Mouse (Mus musculus) embryonic fibroblast, embryonic 13.5 days (primary cell): ENCODE results near the gene Rer1.

Experiments used
- CTCF ChIP-seq: IDR thresholded peaks from 2 replicates; pipeline ENCODE4 v1.5.1; 2011; ENCODE audit warnings: mild to moderate bottlenecking, control low read depth, low read length, moderate library complexity, borderline replicate concordance; ENCODE audit not compliant: insufficient read depth
- POLR2A ChIP-seq: IDR thresholded peaks from 2 replicates; pipeline ENCODE4 v1.6.1; 2011; ENCODE audit warnings: low read depth, mild to moderate bottlenecking, control low read depth, low read length, moderate library complexity

DNA sequence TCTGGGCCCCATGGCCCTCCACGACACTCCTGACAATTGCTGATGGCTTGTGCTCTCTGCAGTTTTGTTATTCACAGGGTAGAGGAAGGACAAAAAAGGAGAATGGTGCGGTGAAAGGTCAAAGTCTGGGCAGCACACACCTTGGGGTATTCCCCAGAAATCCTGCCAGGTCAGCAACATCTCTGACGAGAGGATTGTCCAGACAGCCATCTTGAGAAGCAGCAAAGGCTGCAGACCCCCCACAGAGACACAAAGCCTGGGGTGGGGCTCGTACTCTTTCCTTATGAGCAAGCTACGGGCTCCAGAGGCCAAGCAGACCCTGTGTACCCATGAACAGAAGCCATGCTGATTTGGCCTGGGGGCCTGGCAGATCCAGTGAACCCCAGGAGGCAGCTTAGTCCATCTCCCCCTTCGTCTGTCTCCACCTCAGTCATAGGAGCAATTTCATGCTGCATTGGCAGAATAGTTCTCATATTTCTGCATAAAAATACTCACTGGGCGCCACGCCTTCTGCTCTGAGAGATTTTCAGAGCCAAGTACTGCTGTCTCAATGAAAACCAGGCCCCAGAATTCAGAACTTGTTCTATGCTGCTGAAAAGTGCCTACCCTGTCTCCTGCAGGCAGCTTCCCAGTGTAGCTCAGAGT, 27.7 kb upstream of the Rer1 start:
- no peak for TF ChIP-seq POLR2A
- no peak for TF ChIP-seq CTCF
